Mouse (Mus musculus) 3T3-L1 (cell line): ENCODE results near the gene Taar1.

Experiments
- DNase-seq: peaks from one replicate; pipeline ENCODE4 v3.0.0-alpha.2; 2015; ENCODE audit warnings: low read depth, low spot score

The Taar1 gene

DNA sequence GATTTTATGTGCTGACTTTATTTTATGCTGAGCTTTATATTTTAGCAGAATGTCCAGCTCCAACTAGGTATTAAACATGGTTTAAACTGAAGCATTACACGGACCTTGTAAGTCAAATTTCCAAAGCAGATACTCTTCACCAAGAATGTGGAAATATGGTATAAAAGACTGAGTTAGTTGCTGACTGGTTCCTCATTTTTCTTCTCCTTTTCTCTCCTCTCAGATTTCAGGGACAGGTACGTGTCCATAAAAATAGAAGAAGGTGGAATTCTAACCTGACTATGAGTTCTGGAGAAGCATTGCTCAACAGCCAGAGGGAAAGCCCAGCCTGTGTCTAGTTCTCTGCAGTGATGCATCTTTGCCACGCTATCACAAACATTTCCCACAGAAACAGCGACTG lies at the start of gene Taar1:
Gene Taar1, plus strand, starts transcription at position 301 of the 400 bp plus-strand sequence.
- DNase-seq, result no peak

DNA sequence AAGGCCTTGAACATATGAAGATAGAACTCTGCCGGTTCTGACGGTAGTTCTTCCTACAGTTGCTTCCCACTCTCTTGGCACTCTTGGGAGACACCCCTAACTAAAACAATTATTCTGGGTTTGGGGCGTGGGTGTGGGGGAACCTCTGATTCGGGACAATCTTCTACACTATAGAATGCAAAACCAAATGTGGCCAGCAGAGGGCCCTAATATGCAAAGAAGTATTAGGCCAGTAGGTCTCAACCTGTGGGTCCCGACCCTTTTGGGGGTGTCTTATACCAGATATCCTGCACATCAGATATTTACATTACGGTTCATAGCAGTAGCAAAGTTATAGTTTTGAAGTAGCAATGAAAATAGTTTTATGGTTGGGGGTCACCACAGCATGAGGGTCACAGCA lies 39.5 kb upstream of the Taar1 start:
- DNase-seq, result peak; percentile 17

DNA sequence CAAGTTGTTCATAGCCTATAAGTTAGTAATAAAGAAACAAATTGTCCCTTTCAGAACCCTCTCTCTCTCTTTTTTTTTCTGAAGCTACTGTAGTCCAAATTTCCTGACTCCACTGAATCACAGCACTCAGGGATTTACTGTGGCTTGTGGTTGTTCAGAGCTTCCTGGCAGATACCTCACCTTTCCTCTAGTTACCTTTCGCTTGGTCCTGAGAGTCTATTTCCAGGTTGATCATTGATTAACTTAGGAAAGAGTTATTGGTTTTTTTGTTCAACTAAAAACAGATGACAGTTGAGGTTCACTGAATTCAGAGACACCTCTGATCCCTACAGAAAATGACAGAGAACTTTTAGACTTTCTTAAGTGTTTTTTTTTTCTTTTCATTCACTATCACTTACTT lies 35.2 kb upstream of the Taar1 start:
- no peak for DNase-seq

DNA sequence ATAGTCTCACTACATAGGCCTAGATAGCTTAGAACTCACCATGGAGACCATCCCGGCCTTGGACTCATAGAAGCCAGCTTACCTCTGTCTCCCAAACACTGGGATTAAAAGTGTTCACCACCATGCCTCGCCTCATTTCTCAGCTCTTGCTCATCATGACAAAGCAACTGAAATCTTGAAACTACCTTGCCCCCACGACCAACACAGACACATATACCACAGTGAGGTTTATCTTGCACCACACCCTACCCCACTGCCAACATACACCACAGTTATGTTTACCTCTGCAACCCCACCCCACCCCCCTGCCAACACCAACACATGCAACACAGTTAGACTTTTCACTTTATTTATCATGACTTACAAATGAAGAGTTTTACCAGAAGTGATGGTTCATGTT lies 34.1 kb upstream of the Taar1 start:
- DNase-seq, result no peak

DNA sequence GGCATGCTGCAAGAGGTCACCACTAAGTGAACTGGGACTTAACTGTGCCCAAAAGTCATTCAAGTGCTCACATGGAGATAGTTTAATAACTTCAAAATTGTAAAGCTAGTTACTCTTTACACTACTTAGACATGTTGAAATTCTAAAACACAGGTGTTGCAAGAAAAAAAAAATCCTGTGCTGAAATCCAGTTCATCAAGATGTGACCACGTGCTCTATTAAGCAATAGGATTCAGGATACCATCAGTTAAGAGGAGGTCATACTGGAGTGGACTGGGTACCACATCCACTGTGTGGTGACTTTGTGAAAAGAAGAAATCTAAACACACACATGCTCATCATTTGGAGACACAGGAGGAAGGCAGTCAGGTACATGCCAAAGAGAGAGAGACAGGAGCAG lies 27.2 kb upstream of the Taar1 start:
- DNase-seq, result no peak

DNA sequence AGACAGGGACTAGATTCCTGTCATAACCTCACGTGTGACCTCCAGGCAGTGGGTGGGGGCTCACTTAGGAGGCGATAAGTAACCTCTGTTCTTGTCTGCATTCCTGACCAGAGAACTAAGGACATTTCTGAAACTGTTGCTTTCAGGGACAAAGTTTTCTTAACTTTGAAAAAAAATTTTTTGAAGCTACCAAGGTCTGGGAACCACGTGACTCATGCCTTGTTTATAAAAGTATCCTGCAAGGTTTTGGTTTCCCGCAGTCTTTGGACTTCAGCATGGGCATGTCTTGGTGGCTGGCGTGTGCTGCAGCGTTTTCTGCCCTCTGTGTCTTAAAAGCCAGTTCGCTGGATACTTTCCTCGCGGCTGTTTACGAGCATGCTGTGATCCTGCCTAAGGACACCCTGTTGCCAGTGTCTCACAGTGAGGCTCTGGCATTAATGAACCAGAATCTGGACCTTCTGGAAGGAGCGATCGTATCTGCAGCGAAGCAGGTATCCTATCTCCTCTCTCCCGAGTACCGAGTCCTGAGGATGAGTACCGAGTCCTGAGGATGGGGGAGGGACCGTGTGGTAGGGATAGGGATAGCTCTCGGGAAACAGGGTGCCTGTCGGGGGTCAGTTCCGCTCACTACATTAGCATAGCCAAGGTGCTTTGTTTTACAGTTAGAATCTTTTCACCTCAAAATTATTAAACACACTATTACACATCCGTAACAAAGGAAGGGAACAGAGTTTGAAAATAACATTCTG lies 25.4 kb upstream of the Taar1 start, which contains the start of gene Vnn1:
Gene Vnn1, plus strand, starts transcription at position 88 of the 749 bp plus-strand sequence.
- peak; percentile 6 for DNase-seq

DNA sequence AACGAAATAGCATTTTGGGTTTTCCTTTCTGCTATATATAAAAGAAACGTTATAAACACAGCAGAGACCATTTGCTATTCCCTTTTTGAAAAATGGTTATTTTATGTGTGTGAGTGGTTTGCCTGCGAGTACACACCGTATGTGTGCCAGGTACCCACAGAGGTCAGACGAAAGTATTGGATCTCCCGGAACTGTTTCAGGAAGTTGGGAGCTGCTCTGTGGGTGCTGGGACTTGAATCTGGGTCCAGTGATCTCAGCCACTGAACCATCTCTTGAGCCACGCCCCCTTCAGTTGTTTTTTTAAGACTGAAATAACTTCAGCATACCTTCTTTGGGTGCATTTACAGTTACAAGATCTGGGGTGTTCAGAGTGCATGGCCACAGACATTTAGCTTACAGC lies 24.8 kb upstream of the Taar1 start:
- DNase-seq, result no peak

DNA sequence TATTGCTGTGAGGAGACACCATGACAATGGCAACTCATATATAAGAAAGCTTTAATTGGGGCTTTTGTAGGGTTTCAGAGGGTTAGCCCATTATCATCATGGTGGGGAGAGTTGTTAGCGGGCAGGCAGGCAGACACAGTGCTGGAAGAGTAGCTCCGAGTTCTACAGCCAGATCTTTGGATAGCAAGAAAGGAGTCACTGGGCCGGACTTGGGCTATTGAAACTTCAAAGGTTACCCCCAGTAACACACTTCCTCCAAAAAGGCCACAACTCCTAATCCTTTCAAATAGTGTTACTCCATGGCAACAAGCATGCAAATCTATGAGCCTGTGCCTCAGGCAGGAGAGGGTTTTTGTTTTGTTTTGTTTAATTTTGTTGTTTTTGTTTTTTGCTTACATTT lies 19.0 kb upstream of the Taar1 start:
- no peak for DNase-seq

DNA sequence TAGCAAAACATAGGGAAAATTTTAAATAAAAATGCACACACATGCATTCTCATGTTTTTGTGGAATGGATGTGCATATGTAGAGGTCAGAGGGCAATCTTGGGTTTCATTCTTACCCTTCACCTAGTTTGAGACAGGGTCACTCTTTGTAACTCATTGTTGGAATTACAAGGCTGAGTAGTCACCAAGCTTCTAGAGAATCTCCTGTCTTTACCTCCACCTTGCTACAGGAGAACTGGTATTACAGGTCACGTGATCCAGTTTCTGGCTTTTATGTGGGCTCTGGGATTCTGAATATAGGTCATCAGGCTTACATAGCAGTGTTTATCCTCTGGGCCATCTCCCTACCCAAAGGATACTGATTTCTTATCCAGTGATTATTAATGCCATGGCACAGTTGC lies 14.5 kb upstream of the Taar1 start:
- no peak for DNase-seq

DNA sequence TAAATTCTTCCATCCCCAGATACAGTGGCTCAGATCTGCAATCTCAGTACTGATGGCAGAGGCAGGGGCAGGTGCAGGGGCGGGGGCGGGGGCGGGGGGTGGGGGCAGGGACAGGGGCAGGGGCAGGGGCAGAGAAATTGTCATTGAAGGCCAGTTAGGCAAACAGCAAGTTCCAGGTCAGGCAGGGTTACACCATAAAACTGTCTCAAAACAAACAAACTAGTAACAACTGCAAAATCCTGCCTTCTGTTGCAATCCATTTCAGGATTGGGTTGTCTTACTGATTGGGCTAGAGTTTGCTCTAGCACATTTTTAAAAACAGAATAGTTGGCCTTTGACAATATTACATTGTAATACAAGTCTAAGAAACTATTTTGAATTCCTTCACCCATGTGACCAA lies 2.3 kb downstream of the Taar1 start:
- DNase-seq, result no peak

DNA sequence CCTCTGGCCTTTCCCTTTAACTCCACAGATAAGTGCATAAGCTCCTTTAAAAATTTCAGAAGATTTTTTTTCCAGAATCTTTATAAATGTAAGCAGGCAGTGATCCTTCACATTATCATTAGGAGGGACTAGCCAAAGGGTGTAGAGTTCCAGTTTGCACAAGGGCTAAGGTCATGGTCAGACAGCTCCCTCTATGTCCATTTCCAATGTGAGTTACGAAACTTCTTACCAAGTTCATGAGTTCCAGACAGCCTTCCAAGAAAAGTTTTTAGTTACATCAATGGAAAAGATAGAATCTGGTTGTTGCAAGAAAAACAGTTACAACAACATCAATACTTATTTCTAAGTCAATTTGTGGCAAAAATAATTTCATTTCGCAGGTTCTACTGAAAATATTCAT lies 3.8 kb downstream of the Taar1 start:
- DNase-seq, result no peak

DNA sequence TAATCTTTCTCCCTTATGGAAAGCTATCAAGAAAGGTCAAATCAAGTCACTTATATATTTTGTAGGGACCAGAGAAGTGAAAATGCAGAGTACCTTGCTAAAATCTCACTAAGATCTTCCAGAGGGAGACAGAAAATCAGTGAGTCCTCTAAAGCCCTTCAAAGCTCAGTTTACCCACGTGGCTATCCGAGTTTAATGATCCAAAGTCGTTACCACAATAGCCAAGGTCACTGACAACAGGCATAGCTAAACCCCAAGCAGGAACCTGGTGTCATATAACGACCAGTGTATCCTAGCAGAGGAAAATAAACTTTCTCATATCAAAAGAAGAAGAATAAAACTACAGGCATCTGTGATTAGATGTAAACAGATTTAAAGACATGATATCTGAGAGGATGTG lies 17.5 kb downstream of the Taar1 start:
- no peak for DNase-seq

DNA sequence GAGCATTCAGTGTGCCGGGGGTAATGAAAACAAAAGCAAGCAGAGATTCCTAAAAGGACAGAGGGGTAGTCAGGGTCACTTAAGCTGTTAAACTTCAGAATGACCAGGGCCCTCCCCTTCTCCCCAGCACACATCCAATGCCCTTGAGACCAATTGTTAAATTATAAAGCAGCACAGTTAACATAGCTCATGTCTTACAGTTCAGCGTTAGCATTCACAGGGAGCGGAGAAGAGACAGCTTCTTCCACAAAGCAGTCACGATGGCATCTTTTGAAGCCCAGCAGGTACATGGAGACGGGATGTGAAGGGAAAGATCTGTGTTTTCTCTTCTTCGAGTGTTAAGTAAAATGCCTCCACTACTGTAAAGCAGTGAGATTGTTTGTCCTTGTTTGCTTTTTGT lies 18.2 kb downstream of the Taar1 start, which contains the start of gene Taar2:
Gene Taar2, plus strand, starts transcription at position 261 of the 400 bp plus-strand sequence.
- DNase-seq, result no peak

DNA sequence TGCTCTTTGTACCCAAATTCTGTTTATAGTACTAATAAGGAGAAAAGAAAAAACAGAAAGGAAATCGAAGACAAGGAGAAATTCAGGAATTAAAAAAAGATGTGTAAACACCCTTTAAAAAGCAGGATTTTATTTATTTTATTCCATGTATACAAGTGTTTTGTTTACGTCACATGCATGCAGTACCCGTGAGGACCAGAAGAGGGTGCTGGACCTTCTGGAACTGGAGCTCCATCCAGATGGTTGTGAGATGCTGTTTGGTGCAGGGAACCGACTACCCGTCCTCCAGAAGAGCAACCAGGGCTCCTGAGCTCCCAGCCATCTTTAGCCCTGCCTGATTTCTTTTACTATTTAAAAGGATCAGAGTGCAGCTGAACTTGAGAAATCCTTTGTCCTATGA lies 22.3 kb downstream of the Taar1 start:
- peak; percentile 10 for DNase-seq

DNA sequence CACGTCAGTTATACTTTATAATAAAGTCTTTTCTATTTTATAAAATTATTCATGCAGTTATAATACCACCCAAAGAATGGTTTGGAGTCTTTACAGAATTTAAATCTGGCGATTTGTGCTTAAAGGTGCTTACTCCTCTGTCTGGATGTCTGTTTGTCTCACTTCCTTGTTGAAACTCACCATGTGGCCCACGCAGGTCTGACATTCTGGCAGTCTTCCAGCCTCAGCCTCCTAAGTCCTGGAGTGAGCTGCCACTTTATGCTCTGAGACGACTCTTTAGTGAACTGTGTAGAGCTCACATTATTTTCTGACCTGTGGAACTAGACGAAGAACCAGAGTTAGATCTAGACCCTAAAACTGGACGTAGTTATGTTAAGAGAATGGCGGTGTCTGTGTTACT lies 27.9 kb downstream of the Taar1 start:
- no peak for DNase-seq

DNA sequence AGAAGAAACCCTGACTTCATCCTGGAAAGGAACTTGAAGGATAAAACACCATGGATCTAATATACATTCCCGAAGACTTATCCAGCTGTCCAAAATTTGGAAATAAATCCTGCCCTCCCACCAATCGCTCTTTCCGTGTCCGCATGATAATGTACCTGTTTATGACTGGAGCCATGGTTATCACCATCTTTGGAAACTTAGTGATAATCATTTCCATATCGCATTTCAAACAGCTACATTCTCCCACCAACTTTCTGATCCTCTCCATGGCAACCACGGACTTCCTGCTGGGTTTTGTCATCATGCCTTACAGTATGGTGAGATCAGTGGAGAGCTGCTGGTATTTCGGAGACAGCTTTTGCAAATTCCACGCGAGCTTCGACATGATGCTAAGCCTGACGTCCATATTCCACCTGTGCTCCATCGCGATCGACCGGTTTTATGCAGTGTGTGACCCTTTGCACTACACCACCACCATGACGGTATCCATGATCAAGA lies 29.4 kb downstream of the Taar1 start, which contains the start of gene Taar3:
Gene Taar3, plus strand, starts transcription at position 51 of the 498 bp plus-strand sequence.
- DNase-seq, result no peak

DNA sequence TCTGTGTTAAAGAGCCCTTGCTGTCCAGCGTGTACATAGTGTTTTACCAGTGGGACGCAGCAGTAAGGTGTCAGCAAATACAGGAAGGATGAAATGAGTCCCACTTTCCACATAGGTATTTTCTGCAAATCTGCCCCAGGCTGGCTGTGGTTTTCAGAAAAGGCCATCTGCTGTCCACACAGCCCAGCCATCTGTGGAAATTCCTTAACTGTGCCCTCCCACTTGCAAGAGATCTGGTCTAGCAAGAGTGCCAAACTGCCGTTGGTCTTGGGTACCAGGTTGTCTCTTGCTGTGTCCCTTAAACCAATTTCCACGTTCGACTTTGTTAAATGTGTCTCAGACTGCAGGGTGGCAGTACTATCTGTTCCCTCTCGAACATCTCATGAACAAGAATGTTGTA lies 31.6 kb downstream of the Taar1 start:
- DNase-seq, result no peak

DNA sequence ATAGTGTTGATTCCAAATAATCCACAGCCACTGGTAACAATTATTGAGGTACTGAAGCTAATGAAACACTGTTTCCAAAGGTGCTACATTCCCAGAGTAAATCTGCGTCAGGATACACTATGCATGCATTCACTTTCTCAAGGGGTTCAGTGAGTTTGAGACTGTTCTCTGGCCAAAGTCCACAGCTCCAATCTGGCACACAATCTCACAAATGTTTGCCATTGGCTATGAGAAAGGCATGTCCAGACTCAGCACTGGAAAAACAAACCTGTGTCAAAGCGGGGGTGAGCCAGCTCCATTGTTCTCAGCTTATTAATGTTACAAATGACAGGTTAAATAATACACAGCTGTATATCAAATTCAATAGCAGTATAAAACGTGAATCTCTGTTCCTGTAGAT lies 38.9 kb downstream of the Taar1 start:
- no peak for DNase-seq

DNA sequence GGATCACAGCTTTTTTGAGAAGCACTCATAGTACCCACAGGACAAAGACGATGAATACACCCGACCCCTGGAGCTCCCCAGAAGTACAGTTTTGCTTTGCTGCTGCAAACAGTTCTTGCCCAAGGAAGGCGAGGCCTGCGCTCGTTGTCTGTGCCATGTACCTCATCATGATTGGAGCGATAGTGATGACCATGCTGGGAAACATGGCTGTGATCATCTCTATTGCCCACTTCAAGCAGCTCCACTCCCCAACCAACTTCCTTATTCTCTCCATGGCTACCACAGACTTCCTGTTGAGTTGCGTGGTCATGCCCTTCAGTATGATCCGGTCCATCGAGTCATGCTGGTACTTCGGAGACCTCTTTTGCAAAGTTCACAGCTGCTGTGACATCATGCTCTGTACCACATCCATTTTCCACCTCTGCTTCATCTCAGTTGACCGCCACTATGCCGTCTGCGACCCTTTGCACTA lies 40.3 kb downstream of the Taar1 start, which contains the start of gene Taar4:
Gene Taar4, plus strand, starts transcription at position 51 of the 472 bp plus-strand sequence.
- DNase-seq, result no peak

DNA sequence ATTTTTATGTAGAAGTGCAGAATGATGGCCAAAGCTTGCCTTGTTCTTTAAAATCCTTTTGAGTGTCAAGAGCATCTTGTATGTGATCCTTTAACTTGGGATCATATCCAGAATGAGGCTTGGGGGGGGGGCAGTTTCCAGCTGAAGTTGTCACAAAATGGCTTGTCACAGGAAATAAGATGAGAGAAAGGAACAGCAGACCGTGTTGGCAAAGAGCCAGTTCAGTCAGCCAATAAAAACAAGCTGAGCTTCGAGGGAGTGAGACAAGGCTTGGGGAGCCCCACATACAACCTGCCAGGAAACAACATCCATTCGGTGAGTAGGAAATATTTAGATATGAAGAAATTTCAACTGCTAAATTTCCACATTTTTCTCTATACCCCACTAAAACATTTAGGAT lies 43.3 kb downstream of the Taar1 start:
- DNase-seq, result no peak

DNA sequence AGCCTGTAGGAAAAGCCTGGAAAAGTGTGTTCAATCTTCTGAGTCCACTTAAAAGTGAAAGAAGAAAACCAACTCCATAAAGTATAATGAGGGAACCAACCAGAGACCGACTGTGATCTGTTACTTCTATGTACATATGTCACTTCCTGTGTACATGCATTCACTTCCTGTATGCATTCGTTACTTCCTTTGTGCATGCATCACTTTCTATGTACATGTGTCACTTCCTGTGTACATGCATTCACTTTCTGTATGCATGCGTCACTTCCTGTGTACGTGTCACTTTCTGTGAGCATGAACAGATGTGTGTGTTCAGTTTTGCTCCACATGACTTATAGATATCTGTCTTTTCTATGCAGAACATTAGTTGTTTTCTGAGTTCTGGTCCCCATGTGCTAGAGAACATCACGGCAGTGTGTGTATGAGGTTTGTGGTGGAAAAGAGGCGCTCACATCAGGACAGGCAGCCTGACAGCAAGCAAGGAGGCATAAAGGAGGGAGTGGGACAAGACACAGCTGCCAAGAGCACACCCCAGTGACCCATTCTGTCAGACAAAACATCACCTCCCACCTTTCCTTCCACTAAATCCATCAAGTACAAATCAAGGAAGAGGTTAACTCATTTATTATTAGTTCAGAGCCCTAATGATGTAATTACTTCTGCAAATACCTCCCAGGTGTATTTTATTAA lies 44.9 kb downstream of the Taar1 start:
- DNase-seq, result peak; percentile 12

DNA sequence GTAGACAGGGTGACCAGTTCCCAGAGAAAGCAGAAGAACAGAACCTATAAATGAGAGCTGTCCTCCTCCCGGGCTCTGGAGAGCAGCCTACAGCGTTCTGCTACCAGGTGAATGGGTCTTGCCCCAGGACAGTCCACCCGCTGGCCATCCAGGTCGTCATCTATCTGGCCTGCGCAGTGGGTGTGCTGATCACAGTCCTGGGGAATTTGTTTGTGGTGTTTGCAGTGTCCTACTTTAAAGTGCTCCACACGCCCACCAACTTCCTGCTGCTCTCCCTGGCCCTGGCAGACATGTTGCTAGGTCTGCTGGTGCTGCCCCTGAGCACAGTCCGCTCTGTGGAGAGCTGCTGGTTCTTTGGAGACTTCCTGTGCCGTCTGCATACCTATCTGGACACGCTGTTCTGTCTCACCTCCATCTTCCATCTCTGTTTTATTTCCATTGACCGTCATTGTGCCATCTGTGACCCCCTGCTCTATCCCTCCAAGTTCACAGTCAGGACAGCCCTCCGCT lies 50.6 kb downstream of the Taar1 start, which contains the start of gene Taar5:
Gene Taar5, plus strand, starts transcription at position 51 of the 510 bp plus-strand sequence.
- no peak for DNase-seq
